Mouse (Mus musculus) spleen, adult 2 months (tissue): Measurements from ENCODE around the gene Alox12b. TPM values are rescaled to one million over a fixed set of nuclear protein-coding genes. Genes with fewer than 3 reads are reported as not detected.

Source experiments
- DNase-seq, 2 experiments: peaks; one replicate each; pipeline versions ENCODE4 v3.0.0 to v3.0.0-alpha.2; 2012 to 2021; ENCODE audit warnings: low spot score in 2 of 2, low read depth in 1 of 2
- H3K27ac ChIP-seq: fragments of 200-500 bp; 2 replicates; pipeline ENCODE4 v1.5.1; 2012; ENCODE audit warnings: low read length, inconsistent platforms; ENCODE audit not compliant: insufficient read depth
- H3K27me3 ChIP-seq: fragments of 200-500 bp; 2 replicates; pipeline ENCODE4 v1.6.1; 2012; ENCODE audit warnings: mild to moderate bottlenecking, moderate library complexity, low read length, inconsistent platforms; ENCODE audit not compliant: control insufficient read depth, insufficient read depth
- H3K36me3 ChIP-seq: fragments of 200-500 bp; 2 replicates; pipeline ENCODE4 v1.6.1; 2012; ENCODE audit warnings: mild to moderate bottlenecking, low read length, inconsistent platforms; ENCODE audit not compliant: control insufficient read depth, insufficient read depth
- H3K4me1 ChIP-seq: fragments of 200-500 bp; 2 replicates; pipeline ENCODE4 v1.6.1; 2011; ENCODE audit warnings: inconsistent platforms; ENCODE audit not compliant: control insufficient read depth, insufficient read depth, insufficient read length
- H3K4me3 ChIP-seq: fragments of 200-500 bp; 2 replicates; pipeline ENCODE4 v1.5.1; 2011; ENCODE audit warnings: mild to moderate bottlenecking, inconsistent platforms; ENCODE audit not compliant: insufficient read depth, insufficient read length; ENCODE audit errors: extremely low read depth
- CTCF ChIP-seq: fragments of 200-500 bp; IDR thresholded peaks from 2 replicates; pipeline ENCODE4 v1.5.1; 2011; ENCODE audit warnings: mild to moderate bottlenecking, inconsistent platforms; ENCODE audit not compliant: insufficient read depth, insufficient read length, insufficient replicate concordance; ENCODE audit errors: extremely low read depth
- POLR2A ChIP-seq: fragments of 200-500 bp; IDR thresholded peaks from 2 replicates; pipeline ENCODE4 v1.6.1; 2011; ENCODE audit warnings: low read depth, low read length, inconsistent platforms
- WGBS: fragments of 180-500 bp; shearing (Covaris S2); methylation state at CpG from one replicate; pipeline ENCODE4 v1.1.7; 2018; 5-methylcytosine and 5-hydroxymethylcytosine counted together
- polyA plus RNA-seq: library from polyadenylated mRNA; depleted of rRNA; stranded (reverse); fragments of >200 nt; gene quantifications from 2 replicates; pipeline ENCODE4 v1.2.3, GENCODE M21; 2012

The Alox12b gene
- polyA plus RNA-seq, 1 experiment, result not detected

- H3K36me3 ChIP-seq, result no peaks in the 10 kb centered on the region
- no peak for DNase-seq
- WGBS, result 4% methylated on average over 27 of the region's 27 CpGs
- no peak for TF ChIP-seq POLR2A
- no peak for TF ChIP-seq CTCF
- no peak within 1 kb of the TSS for H3K27ac ChIP-seq
- H3K27me3 ChIP-seq, result 0 out of 2 replicates have a peak, but pooled peaks cover 5% of the 10 kb centered on the region
- no peaks in the 10 kb centered on the region; the same call in 1 of the 2 replicates for H3K4me1 ChIP-seq
- peak within 1 kb of the TSS; percentile 61 for H3K4me3 ChIP-seq
Measured at GRCm38 (mm10) chr11:69120221-69121000, 36.4 kb upstream of the Alox12b start, which contains the start of gene Hes7. Gene Hes7, plus strand, starts transcription at chr11:69120404.

GRCm38 (mm10) chr11:69121001-69121740 is 35.6 kb upstream of the Alox12b start:
- Histone ChIP-seq H3K27me3 (0 out of 2 replicates have a peak, but pooled peaks cover 5% of the 10 kb centered on the region), H3K4me3 (peak overlapping the region; percentile 61), H3K27ac (no peak overlapping the region), H3K36me3 (no peaks in the 10 kb centered on the region), H3K4me1 (peaks cover 2% of the 10 kb centered on the region; the same call in 1 of the 2 replicates)
- TF ChIP-seq POLR2A (no peak), CTCF (no peak)
- DNase-seq, result no peak
- WGBS, result 2% methylated on average over 33 of the region's 33 CpGs

GRCm38 (mm10) chr11:69121741-69122335 is 35.0 kb upstream of the Alox12b start:
- H3K4me3 ChIP-seq, result peak overlapping the region; percentile 61
- no peak for DNase-seq
- under 1% methylated on average over 31 of the region's 32 CpGs for WGBS
- no peak overlapping the region for H3K27ac ChIP-seq
- peaks cover 5% of the 10 kb centered on the region; the same call in 1 of the 2 replicates for H3K4me1 ChIP-seq
- no peaks in the 10 kb centered on the region for H3K36me3 ChIP-seq
- 0 out of 2 replicates have a peak, but pooled peaks cover 5% of the 10 kb centered on the region for H3K27me3 ChIP-seq
- TF ChIP-seq POLR2A (no peak), CTCF (no peak)

GRCm38 (mm10) chr11:69122336-69122951 is 34.3 kb upstream of the Alox12b start, which contains the start of gene 9130213A22Rik:
Gene 9130213A22Rik, minus strand, starts transcription at chr11:69122589.
- WGBS, result 1% methylated on average over 65 of the region's 66 CpGs
- H3K36me3 ChIP-seq, result no peaks in the 10 kb centered on the region
- H3K27me3 ChIP-seq, result 0 out of 2 replicates have a peak, but pooled peaks cover 5% of the 10 kb centered on the region
- peak within 1 kb of the TSS; percentile 61 for H3K4me3 ChIP-seq
- TF ChIP-seq POLR2A (no peak), CTCF (peak; percentile 48; the same call in 1 of the 2 replicates)
- H3K27ac ChIP-seq, result peak within 1 kb of the TSS; percentile 62
- DNase-seq, result peak in 1 of 2 experiments; percentile 81
- peaks cover 5% of the 10 kb centered on the region; the same call in 1 of the 2 replicates for H3K4me1 ChIP-seq

GRCm38 (mm10) chr11:69123056-69123692 is 33.6 kb upstream of the Alox12b start:
- 0 out of 2 replicates have a peak, but pooled peaks cover 5% of the 10 kb centered on the region for H3K27me3 ChIP-seq
- H3K4me3 ChIP-seq, result peak overlapping the region; percentile 61
- no peaks in the 10 kb centered on the region for H3K36me3 ChIP-seq
- peak; percentile 15; the same call in 1 of the 2 replicates for TF ChIP-seq CTCF
- no peak for TF ChIP-seq POLR2A
- DNase-seq, result peak; percentile 67 to 79
- peak overlapping the region; percentile 65 for H3K27ac ChIP-seq
- WGBS, result under 1% methylated on average over 29 of the region's 29 CpGs
- peaks cover 5% of the 10 kb centered on the region; the same call in 1 of the 2 replicates for H3K4me1 ChIP-seq
